Mouse (Mus musculus) left cerebral cortex, adult 9 months (tissue): ENCODE results near the gene Pcnx.
"Not testable (repeated sequence)": the region's sequence is repeated elsewhere in the genome, so short reads cannot be mapped to it uniquely, and the experiment has no call there.

ENCODE experiments used
- DNase-seq, 2 experiments: peaks; one replicate each; pipeline ENCODE4 v3.0.0; 2022; ENCODE audit warnings: low spot score in 2 of 2

Pcnx gene

GRCm38 (mm10) chr12:81965416-81965815 is 105.6 kb downstream of the Pcnx start:
- no peak for DNase-seq

- DNase-seq, result peak in 1 of 2 experiments; percentile 55
Measured at GRCm38 (mm10) chr12:81971042-81971883, 111.4 kb downstream of the Pcnx start.

- peak in 1 of 2 experiments; percentile 43 for DNase-seq
Measured at GRCm38 (mm10) chr12:81971884-81972362, 112.1 kb downstream of the Pcnx start.

GRCm38 (mm10) chr12:81974806-81975205 is 115.0 kb downstream of the Pcnx start:
- DNase-seq, result peak in 1 of 2 experiments; percentile 66

- no peak for DNase-seq
Measured at GRCm38 (mm10) chr12:81977346-81977745, 117.5 kb downstream of the Pcnx start.

- DNase-seq, result no peak
Measured at GRCm38 (mm10) chr12:81979312-81979711, 119.5 kb downstream of the Pcnx start.

- no peak for DNase-seq
Measured at GRCm38 (mm10) chr12:81992106-81992505, 132.3 kb downstream of the Pcnx start.

GRCm38 (mm10) chr12:81992996-81993395 is 133.2 kb downstream of the Pcnx start:
- no peak for DNase-seq

GRCm38 (mm10) chr12:81994911-81995667 is 135.3 kb downstream of the Pcnx start:
- no peak for DNase-seq

- DNase-seq, result no peak
Measured at GRCm38 (mm10) chr12:81996679-81997362, 137.0 kb downstream of the Pcnx start.

GRCm38 (mm10) chr12:81997497-81997896 is 137.7 kb downstream of the Pcnx start:
- DNase-seq, result no peak

GRCm38 (mm10) chr12:82002697-82003096 is 142.9 kb downstream of the Pcnx start:
- not testable (repeated sequence) for DNase-seq

- not testable (repeated sequence) for DNase-seq
Measured at GRCm38 (mm10) chr12:82025901-82026633, 166.2 kb downstream of the Pcnx start.

- DNase-seq, result not testable (repeated sequence)
Measured at GRCm38 (mm10) chr12:82033524-82033923, 173.7 kb downstream of the Pcnx start.

- not testable (repeated sequence) for DNase-seq
Measured at GRCm38 (mm10) chr12:82033973-82034372, 174.2 kb downstream of the Pcnx start.

- DNase-seq, result not testable (repeated sequence)
Measured at GRCm38 (mm10) chr12:82044078-82044477, 184.3 kb downstream of the Pcnx start.
